Mouse (Mus musculus): ENCODE results near the gene Gpr156.

The Gpr156 gene

DNA sequence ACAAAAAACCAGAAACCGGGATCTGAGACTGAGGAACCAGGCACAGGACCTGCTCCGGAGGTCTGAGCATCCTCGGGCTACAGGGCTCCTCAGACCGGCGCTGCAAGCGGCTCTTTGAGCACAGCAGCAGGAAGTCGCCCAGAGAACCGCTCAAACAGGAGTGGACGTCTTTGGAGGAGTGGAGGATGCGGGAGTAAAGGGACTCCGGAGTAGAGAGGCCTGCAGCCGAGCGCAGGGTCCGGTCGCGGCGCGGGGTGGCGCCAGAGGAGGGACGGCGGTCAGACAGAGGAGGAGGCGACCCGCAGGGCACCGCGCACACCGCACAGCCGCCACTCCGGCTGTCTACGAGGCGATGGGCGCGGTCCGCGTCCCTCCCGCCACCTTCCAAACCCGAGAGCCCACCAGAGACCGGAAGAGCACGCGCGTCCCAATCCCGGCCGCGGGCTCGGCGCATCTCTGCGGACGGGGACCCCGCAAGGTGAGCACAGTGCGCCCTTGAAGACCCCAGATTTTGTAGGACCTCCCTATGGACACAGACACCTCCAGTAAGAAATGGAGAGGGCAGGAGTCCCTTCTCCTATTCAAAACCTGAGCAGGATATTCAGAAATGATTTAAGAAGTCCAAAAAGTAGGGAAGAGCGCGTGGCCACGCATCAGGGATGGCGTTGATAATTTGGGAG is at the start of gene Gpr156:
Gene Gpr156, plus strand, starts transcription at position 359 of the 680 bp plus-strand sequence.
- DNase-seq = peak; percentile 47

DNA sequence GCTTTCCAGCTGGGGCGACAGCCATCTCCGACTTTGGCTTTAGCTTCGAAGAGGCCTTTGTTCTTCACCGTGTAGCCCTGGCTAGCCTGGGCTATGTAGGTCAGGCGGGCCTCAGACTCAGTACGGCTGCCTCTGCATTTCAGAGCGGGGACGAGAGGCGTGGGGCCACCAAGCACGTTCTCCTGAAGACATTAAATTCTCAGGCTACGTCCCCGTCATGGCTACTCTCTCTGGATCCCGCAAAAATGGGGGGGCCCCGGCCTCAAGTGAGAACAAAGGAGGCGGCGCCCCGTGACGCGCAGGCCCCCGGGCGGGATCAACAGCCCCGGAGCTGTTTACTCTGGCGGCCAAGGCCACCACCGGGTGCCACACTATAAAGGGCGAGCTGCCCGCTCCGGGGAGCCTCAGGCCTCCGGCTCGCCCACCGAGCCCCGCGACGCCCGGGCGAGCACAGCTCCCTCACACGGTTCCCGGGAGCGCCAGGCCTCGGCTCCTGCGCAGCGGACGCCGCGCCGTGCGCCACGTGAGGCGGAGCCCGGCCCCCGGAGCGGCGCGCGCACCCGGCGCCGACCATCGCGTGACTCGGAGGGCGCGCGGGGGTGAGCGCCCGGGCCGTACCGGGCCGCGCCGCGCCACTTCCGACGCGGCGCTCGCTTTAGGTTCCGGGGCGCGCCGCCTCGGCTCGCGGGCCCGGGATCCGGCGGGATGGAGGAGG is 48.3 kb upstream of the Gpr156 start, which contains the start of gene Lrrc58:
Gene Lrrc58, plus strand, starts transcription at position 599 of the 715 bp plus-strand sequence.
- peak; percentile 93 for DNase-seq

DNA sequence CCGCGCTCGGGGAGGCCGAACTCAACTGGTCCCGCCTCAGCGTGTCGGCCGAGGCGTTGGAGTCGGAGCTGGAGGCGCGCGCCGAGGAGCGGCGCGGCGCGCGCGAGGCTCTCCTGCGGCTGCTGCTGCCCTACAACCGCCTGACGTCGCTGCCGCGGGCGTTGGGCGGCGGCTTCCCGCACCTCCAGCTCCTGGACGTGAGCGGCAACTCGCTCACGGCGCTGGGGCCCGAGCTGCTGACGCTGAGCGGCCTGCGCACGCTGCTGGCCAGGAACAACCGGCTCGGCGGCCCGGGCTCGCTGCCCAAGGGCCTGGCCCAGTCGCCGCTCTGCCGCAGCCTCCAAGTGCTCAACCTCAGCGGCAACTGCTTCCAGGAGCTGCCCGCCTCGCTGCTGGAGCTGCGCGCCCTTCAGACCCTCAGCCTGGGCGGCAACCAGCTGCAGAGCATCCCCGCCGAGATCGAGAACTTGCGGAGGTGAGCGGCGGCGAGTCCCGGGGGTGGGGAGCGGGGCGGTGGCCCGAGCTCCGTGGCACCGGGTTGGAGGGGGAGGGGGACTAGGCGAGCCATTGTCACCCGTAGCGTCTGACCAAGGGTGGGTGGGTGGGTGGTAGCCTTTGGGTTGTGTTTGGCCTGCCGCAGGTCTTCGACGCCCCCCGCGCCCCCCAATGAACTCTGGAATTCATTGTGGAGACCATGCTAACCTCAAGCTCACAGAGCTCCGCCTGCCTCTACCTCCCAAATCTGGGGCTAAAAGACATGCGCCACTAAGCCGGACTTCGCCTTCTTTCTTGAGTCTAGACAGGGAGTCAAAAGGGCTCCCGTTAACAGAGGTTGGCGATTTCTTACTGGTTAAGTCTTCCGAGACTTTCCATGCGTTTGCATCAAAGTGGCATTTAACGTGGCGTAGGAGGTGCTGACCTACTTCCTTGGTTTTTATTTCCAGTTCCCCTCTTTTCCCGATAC is 47.5 kb upstream of the Gpr156 start:
- no peak for DNase-seq

DNA sequence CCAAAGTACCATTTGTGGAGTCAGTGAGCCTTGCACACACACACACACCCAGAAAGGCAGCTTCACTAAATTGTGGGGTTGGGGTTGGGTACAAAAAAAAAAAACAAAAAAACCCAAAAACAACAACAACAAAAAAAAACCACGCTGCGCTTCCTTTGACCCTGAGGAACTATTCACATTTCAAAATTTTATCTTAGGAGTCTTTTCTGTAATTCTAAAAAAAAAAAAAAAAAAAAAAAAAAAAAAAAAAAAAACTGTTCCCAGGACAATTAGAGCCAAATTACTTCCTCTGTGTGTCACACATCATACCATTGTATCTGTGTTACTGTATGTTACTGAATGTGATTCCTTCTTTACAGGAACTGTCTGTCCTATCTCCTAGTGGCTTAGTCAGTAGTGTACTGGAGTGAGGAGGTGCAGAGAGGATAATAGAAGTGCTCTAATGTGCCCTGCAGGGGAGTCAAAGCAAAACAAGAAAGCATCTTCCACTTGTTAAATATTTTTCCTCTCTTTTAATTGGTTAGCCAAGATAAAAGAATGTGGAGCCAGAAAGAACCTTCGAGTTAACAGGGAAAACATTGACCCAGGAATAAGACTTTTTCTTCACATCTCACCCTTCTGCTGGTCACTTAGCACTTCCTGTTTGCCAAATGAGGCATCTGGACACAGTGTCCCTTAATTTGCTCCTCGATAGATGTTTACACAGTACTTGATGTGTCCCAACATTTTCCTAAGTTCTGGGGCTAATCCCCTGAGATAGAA is 46.6 kb upstream of the Gpr156 start:
- DNase-seq = no peak

DNA sequence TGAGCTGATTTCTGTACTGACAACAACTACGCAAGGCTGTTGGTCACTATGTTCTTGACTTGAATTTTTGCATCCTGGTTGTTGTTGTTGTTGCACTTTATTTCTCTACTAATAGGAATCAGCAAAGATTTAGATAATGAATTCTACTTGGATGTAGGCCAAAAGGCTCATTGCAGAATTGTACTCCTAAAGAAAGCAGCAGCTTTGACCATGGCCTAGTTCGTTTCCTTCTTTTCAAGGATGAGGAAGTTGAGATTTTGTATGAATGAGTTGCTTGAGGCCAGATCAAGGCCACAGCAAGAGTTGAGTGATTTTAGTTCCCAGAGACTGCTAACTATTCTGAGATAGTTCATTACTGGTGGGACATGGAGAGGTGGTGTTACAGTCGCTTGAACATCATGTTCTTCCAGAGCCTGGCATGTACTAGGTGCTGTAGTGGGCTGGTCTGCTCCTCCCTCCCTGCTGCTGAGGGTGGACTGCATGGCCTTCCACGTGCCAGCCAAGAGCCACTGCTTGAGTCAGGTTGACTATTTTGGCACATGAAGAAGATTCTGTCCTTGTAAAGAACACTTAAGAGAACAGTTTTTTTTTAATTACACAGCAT is 45.1 kb upstream of the Gpr156 start:
- DNase-seq = no peak

DNA sequence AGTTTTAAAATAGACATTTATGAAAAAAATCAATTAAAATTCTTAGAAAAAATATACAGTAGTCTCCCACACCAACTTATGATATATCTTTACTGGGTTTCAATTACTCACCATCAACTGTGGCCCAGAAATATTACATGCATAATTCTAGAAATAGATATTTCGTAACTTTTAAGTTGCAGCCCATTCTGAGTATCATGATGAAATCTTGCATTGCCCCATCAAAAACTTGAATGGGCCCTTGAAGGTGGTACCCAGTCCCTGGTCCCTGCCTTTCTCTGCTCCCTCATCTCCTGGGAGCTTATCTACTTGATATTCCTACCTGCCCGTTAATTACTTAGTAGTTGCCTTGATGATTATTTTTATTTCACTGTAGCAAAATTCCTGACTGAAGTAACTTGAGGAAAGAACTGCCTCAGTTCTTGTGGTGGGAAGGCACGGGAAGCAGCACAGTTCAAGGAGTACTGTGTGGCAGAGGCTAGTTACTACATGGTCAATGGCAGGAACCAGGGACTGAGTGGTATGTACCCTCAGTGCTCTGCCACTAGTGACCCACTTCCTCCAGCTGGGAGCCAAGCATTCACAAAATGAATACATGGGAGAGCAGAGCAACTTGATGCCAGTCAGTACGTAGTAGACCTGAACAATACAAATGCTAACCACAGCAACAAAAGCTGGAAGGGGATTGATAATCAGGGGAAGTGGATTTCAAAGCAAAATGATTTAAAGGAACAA is 41.6 kb upstream of the Gpr156 start:
- no peak for DNase-seq

DNA sequence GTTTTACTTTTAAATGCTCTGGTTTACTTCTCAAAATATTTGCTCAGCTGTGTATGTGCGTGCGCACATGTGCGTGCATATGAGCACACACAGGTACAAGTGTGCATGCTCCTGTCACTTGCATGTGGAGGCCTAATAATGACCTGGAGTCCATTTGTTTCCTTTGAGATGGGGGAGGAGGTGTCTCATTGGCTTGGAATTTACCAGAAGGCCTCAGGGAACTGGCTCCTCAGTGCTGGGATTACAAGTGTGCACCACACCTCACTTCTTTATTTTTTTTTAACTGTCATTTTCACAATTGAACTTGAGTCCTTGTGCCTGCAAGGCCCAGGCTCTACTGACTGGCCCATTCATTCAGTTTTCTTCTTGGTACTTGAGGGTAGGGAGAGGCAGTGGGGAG is 38.9 kb upstream of the Gpr156 start:
- no peak for DNase-seq

DNA sequence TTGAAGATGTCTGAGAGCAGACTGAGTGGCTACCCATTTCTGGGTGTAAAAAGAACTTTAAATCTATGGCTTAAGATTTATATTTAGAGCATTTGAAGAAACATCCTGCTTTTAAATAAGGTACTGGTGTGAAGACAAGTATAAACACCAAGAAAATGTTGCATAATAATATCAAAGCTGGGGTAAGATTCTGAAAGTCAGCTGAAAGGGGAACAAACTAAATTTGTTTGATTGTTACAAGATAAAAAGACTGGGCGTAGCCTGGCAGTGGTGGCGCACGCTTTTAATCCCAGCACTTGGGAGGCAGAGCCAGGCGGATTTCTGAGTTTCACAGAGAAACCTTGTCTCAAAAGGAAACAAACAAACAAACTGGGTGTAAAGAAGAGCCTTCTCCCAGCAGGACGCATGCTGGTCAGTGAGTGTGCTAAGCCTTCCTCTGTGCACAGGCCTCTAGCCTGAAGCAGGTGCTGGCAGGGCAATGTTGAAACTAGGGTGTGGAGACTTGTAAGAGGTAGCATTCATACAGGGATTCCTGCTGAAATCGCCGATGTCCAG is 37.3 kb upstream of the Gpr156 start:
- DNase-seq = no peak

DNA sequence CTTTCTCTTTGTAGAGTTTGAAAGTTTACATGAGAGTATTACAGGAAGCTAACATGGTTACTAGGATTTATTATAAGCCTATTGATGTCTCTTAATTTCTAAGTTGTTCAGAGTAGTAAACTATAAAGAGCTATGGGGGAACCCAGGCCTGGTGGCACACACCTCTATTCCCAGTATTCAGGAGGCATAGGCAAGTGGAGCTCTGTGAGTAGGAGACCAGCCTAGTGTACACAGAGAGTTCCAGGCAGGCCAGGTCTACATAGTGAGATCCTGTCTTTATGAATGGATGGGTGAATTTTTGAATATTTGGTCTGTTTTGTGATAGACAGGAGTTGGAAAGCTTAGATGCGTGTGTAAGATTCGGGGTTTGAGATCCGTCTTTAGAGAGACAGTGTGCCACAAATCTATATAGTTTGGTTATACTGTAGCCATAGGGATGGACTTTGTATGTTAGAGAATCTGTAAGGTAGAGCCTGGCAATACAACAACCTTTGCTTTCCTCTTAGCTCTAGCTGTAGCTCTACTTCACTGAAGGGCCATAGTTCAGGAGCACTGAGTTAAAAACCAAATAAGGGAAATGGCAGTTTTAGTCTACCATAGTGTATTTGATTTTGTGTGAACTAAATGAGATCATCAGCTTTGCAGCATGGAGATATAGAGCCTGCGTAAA is 36.4 kb upstream of the Gpr156 start:
- DNase-seq = no peak

DNA sequence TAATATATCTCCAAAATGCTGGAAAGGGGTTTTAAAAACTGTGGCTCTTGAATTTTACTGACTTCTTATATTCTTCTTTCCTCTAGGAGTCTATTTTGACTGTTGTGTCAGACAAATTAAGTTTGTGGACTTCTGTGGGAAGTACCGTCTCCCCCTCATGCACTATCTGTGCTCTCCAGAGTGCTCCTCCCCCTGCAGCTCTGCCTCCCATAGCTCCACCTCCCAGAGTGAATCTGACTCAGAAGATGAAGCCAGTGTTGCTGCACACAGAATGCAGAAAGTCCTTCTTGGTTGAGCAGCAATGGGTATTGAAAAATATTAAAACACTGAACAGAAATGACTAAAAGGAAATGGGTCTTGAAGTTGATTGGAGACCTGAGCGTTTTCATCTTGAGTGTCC is 35.1 kb upstream of the Gpr156 start:
- no peak for DNase-seq

DNA sequence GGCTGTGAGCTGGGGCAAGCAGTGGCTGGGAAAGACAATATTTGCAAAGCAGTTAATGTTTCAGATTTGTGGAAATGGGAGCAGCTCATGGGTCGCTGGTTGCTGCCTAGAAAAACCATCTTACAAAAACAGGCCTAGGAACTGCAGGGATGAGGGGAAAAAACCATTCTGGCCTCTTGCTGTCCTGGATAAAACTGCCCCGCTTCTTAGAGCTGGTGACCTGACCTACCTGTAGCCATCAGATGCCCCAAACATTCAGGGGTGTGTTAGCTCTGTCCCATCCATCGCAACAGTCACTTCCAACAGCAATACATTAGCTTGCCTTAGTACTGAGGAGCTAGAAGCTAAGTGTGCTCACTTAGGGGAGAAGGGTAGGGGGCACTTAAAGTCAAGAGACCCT is 27.3 kb upstream of the Gpr156 start:
- DNase-seq = no peak

DNA sequence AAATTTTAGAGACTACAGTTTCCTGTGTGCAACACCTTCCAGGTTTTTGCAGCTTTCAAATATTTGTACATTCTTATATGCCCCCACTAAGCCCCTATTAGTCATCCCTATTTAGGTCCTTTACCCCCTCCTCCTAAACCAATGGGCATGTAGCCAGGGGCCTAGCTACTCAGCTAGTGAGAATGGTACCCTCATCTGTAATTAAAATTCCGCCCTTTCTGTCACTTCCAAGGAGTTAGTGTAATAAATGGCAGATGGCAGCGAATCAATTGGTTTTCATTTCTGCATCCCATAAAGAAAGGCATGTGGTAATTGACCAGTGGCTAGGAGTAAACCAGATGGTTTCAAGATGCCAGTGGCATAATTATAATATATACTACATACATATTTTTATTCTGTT is 23.6 kb upstream of the Gpr156 start:
- no peak for DNase-seq

DNA sequence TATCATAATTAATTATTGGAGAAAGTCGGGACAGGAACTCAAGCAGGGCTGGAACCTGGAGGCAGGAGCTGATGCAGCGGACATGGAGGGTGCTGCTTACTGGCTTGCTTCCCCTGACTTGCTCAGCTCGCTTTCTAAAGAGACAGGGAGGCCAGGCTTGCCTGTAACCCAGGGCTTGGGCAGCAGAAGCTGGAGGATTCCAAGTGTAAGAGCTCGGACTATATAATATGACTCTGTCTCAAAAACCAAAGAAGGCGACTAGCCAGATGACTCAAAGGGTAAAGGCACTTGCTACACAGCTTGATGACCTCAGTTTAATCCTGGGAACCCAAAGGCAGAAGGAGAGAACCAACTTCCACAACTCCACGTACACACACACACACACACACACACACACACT is 22.9 kb upstream of the Gpr156 start:
- DNase-seq = no peak

DNA sequence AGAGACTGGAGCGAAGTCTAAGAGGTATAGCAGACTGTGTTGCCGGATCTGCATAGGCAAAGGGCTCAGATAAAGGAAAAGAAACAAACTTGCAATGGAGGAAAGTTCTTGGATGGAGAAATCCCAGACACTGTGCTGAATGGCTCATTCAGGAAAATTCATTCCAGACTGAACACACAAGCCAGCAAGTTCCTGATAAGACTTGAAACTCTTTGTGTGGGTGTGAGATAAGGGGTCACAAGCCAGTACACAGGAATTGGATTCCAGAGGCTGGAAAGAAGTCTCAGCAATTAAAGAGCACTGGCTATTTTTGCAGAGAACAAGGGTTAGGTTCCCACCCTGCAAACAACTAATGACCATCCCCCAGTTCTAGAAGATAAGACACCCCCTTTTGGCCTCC is 22.4 kb upstream of the Gpr156 start:
- no peak for DNase-seq

DNA sequence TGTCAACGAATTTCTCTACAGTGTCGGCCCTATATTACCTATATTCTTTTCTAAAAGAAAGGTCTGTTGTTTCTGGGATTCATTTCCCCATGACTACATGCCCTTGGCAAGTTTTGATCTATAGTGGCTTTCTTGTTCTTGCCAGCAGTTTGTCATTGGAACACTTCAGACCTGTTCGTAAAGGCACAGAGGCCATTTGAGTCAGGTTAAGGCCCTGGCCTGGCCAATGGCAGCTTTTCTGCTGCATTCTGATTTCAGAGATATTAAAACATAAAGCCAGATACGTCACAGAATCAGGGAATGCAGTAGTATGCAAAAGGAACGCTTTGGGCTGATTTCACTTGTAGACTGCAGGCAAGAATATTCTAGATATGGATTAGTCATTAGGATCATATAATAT is 17.5 kb upstream of the Gpr156 start:
- no peak for DNase-seq

DNA sequence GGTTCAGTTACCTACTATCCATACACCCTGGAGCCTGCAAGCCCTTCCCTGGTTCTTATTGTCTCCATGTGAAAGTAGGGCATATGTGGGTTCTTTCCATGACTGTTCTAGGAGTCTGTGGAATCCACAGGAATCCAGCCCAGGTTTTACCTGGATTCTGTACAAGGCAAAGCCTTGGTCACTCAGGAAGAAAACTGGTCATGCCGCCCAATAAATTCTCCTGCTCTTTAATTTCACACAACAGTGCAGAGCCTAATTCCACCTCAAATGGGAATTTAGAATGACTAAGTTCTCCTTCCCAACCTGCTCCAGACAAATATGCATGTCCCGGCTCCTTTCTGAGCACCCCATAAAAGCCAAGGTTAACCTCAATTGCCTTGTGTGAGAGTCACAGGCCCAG is 16.9 kb upstream of the Gpr156 start:
- DNase-seq = no peak

DNA sequence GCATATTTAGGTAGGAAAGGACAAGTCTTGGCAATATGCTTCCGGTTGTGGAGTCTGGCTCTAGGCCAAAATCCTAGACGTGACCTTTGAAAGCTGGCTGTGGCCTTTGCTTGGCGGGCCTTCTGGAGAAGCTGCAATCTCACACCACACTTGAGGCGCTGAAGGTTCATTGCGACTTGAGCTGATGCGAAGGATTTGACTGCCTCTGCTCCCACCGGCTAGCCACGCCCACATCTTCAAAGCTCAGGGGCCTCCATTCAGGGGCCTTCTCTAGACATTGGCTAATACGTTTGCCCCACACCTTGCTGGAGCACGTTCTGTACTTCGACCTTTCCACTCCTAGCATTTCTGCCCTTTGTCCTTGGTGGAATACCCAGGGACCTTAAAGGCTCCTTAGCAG is 15.0 kb upstream of the Gpr156 start:
- no peak for DNase-seq

DNA sequence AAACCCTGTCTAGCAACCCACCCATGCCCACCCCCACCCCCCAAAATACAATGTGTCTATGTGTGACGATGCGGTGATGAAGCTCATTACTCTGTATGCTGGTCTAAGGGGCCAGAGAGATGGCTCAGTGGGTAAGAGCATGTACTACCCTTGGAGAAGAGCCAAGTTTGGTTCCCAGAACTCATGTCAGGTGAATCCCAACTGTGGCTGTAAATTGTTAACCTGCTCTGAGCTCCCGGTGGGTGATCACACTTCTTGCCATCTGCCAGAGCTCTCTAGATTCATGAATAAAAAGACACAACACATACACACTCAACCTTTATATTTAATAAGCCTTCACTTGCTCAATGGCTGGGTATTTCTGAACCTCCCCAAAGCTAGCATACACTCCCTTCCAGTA is 9.8 kb upstream of the Gpr156 start:
- no peak for DNase-seq

DNA sequence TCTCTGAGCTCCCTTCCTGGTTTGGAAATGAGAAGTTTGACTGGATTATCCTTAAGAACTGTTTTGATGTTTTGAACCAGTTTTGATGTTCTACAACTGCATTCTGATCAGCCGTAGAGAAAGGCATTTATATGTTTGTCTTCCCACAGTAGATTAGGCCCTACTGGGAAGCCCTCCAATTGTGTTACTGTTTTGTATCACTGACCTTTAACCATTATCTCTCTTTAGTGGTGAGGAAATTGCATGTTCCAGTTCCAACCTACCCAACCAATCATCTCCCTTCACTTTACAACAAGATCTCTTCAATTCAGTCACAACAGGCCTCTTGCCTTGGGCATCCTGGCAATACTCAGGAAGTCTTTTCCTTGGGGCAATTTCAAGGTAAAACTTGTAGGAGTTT is 5.2 kb upstream of the Gpr156 start:
- DNase-seq = no peak

DNA sequence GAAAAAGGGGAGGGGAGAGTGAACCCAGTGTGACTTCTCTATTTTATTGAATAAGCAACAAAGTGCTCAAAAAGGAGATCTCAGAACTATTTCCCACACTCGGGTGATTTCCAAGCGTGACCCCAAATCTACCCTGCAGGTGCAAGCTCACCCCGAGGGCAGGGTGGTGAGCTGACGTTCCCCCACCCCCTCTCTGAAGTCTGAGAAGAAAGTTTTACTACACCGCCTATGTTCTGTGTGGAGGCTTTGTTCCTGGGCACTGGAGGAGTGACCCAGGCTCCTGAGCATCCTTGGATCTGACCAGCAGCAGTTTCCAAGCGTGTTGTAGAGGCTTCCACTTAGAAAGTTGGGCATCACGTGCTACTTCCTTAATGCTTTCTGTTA is 514 bp downstream of the Gpr156 start:
- DNase-seq = no peak

DNA sequence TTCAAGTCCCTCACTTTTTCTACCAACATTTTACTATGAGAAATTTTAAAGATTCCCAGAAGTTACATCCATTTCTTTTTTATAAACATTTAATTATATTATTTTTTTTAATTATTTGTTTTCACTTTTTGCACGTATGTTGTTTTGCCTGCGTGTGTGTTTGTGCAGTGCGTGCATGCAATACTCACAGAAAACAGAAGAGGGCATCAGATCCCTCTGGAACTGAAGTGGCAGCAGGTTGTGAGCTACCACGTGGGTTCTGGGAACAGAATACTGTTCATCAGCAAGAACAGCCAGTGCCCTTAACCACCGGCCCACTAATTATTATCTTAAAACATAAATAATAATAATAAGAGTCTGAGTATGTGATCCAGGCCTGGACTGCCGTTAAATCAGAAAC is 2.7 kb downstream of the Gpr156 start:
- no peak for DNase-seq

All from right cerebral cortex, postnatal 25 days (tissue).